ENCODE assay signal across 12 mouse cellular contexts in genomic region chr12:77628358-77628850, GRCm38 (mm10).
"Had no signal": no experiment of that assay in that cellular context is flagged by ENCODE, and none has a peak within 500 bp of the region (broad histone marks: within the 10 kb centered on the region; RNA-seq: fewer than 3 reads in every experiment).

No protein-coding gene starts in this region.

- DNase-seq: kidney, adult 11 months; kidney, adult 9 months; kidney, postnatal 10 days; lung, adult 2 months; lung, postnatal 36 days; midbrain, embryonic 14.5 days; thymus, postnatal 4 days had no signal

- H3K4me2 ChIP-seq: liver, embryonic 11.5 days; liver, embryonic 15.5 days; neural tube, embryonic 13.5 days had no signal

- H3K36me3 ChIP-seq: limb, embryonic 10.5 days; liver, embryonic 15.5 days; neural tube, embryonic 13.5 days had no signal

- H3K9ac ChIP-seq: liver, embryonic 15.5 days; neural tube, embryonic 13.5 days had no signal

- H3K4me3 ChIP-seq: limb, embryonic 10.5 days; liver, embryonic 15.5 days; neural tube, embryonic 13.5 days had no signal

- H3K27ac ChIP-seq: limb, embryonic 10.5 days; liver, embryonic 15.5 days; neural tube, embryonic 13.5 days; stomach, postnatal 0 days had no signal

- H3K9me3 ChIP-seq: limb, embryonic 10.5 days; liver, embryonic 15.5 days; neural tube, embryonic 13.5 days had no signal

- H3K4me1 ChIP-seq: limb, embryonic 10.5 days; liver, embryonic 15.5 days; neural tube, embryonic 13.5 days had no signal

- H3K27me3 ChIP-seq: liver, embryonic 15.5 days; neural tube, embryonic 13.5 days had no signal
